Mouse (Mus musculus) kidney, adult 2 months (tissue): Measurements from ENCODE around the gene Trp53tg5. TPM values are rescaled to one million over a fixed set of nuclear protein-coding genes. Genes with fewer than 3 reads are reported as not detected.

ENCODE experiments used
- DNase-seq: peaks from one replicate; pipeline ENCODE4 v3.0.0; 2021
- H3K27ac ChIP-seq: fragments of 200-500 bp; 2 replicates; pipeline ENCODE4 v1.5.1; 2012; ENCODE audit warnings: low read depth, low read length, control low read depth, inconsistent platforms; ENCODE audit not compliant: insufficient read depth
- H3K27me3 ChIP-seq: fragments of 200-500 bp; replicated peaks from 2 replicates; pipeline ENCODE4 v1.6.1; 2012; ENCODE audit warnings: mild to moderate bottlenecking, moderate library complexity, low read length, inconsistent platforms; ENCODE audit not compliant: control insufficient read depth, insufficient read depth
- H3K36me3 ChIP-seq: fragments of 200-500 bp; 2 replicates; pipeline ENCODE4 v1.6.1; 2012; ENCODE audit warnings: mild to moderate bottlenecking, moderate library complexity, low read length, inconsistent platforms; ENCODE audit not compliant: control insufficient read depth, insufficient read depth
- H3K4me1 ChIP-seq: fragments of 200-500 bp; 2 replicates; pipeline ENCODE4 v1.6.1; 2011; ENCODE audit warnings: low read length; ENCODE audit not compliant: control insufficient read depth, insufficient read depth
- H3K4me3 ChIP-seq: fragments of 200-500 bp; 2 replicates; pipeline ENCODE4 v1.5.1; 2011; ENCODE audit warnings: mild to moderate bottlenecking, low read depth, low read length, control low read depth; ENCODE audit not compliant: insufficient read depth
- CTCF ChIP-seq: fragments of 200-500 bp; conservative IDR thresholded peaks from 2 replicates; pipeline ENCODE4 v1.5.1; 2011; ENCODE audit warnings: low read depth, mild to moderate bottlenecking, control low read depth, low read length, moderate library complexity, mixed read lengths; ENCODE audit not compliant: insufficient read depth, insufficient read length
- POLR2A ChIP-seq: fragments of 200-500 bp; IDR thresholded peaks from one replicate; pipeline ENCODE4 v1.6.1; 2011; ENCODE audit warnings: low read depth, low read length, control low read depth
- WGBS: fragments of 180-500 bp; shearing (Covaris S2); methylation state at CpG from one replicate; pipeline ENCODE4 v1.1.7; 2018; 5-methylcytosine and 5-hydroxymethylcytosine counted together
- polyA plus RNA-seq: library from polyadenylated mRNA; depleted of rRNA; stranded (reverse); fragments of >200 nt; gene quantifications from 2 replicates; pipeline ENCODE4 v1.2.3, GENCODE M21; 2012; rRNA removed

The Trp53tg5 gene
- polyA plus RNA-seq, 1 experiment = not detected

DNA sequence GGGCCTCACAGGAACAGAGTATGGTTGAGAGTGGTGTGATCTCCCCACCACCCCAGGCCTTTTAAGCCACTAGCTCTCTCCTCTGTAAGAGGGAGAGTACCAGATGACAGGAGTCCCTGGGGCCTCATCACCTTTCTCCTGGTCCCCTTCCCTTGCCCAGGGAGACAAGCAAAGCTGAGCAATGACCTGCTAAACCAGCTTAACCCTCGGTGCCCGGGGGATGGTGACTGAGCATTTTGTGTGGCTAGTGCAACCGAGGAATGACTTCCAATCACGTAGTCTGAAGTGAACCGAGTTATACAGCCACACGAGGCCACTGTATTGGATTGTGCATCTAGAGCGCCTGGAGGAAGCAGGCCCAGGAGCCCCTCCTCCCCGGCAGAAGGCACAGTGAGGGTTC lies 49.1 kb downstream of the Trp53tg5 start:
- H3K4me1 ChIP-seq = peaks cover 32% of the 10 kb centered on the region
- TF ChIP-seq CTCF (no peak), POLR2A (no peak)
- peaks cover 22% of the 10 kb centered on the region for H3K36me3 ChIP-seq
- H3K27me3 ChIP-seq = no peaks in the 10 kb centered on the region
- 89% methylated on average over 8 of the region's 8 CpGs for WGBS
- no peak for DNase-seq
- no peak overlapping the region for H3K27ac ChIP-seq
- no peak overlapping the region for H3K4me3 ChIP-seq

DNA sequence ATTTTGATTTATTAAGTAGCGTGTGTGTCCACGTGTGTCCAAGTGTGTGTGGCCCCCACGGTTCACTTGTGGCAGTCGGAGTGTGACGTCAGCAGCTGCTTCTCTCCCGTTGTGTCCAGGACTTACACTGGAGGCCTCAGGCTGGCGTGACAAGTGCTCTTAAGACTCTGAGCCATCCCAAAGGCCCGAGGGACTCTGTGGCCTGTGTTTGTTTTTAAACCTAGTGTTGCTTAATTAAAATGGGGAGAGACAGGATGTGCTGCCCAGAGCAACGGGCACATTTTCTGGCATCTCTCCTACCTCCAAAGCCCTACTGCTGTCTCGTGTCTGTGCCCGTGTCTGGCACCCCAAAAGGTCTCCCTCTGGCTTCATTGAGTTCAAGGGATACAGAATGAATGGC lies 50.1 kb downstream of the Trp53tg5 start:
- DNase-seq = peak; percentile 40
- Histone ChIP-seq H3K36me3 (peaks cover 17% of the 10 kb centered on the region), H3K4me3 (no peak overlapping the region), H3K27ac (peak overlapping the region; percentile 46; the same call in 1 of the 2 replicates), H3K27me3 (no peaks in the 10 kb centered on the region), H3K4me1 (peaks cover 30% of the 10 kb centered on the region)
- TF ChIP-seq CTCF (no peak), POLR2A (no peak)
- WGBS = 49% methylated on average over 11 of the region's 11 CpGs

DNA sequence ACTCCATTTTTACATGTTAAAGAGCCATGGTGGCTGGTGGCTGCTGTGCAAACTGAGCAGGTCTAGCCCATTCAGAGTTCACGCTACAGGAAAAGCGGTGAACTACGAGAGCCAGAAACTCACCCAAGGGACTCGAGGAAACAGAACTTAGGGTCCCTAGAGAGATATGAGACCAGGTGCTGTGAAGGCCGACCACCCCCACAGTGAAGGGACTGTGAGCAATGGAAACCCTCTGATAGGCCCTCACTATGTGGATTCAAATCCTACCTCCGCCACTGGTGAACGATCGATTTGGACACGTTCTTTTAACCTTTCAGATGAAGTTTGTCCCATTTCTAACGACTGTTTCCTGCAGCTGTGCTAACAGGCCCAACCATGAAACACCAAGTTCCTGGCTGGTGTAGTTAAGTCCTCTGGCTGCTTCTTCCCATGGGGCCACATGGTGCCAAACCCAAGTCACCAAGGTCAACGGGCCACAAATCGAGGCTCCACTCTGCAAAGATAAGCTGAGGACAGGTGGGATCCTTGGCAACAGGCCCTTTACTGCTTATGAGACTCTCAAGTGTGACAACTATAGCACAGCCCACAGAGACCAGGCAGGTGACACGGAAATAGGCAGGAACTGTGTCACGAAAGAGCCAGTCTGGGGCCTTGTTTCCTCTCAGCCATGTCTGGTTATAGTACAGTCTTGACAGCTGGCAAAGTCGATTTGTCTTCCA lies 50.7 kb downstream of the Trp53tg5 start:
- Histone ChIP-seq H3K4me3 (no peak overlapping the region), H3K27me3 (no peaks in the 10 kb centered on the region), H3K36me3 (peaks cover 16% of the 10 kb centered on the region), H3K27ac (peak overlapping the region; percentile 77), H3K4me1 (peaks cover 30% of the 10 kb centered on the region)
- DNase-seq = peak; percentile 38
- TF ChIP-seq POLR2A (no peak), CTCF (no peak)
- WGBS = 64% methylated on average over 15 of the region's 15 CpGs

DNA sequence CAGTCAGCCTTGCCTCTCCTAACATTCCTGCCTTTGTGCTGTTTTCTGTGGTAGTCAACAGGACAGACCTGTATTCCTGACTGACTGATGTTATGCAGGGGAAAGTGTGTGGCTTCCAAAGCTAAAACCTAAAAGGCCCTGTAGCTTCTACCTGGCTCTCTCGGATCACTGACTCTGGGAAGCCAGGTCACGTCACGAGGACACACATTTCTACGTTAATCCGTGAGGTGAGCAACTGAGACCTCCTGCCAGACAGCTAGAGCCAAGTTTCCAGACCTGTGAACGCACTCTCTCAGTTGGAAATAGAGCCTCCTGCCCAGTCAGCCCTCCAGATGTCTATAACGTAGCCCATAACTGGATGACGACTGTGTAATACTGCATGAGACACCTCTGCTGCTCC lies 51.5 kb downstream of the Trp53tg5 start:
- H3K4me1 ChIP-seq = peaks cover 30% of the 10 kb centered on the region
- no peaks in the 10 kb centered on the region for H3K27me3 ChIP-seq
- H3K27ac ChIP-seq = peak overlapping the region; percentile 77
- TF ChIP-seq CTCF (no peak), POLR2A (no peak)
- H3K36me3 ChIP-seq = peaks cover 12% of the 10 kb centered on the region
- 42% methylated on average over 8 of the region's 8 CpGs for WGBS
- no peak overlapping the region for H3K4me3 ChIP-seq
- peak; percentile 85 for DNase-seq

DNA sequence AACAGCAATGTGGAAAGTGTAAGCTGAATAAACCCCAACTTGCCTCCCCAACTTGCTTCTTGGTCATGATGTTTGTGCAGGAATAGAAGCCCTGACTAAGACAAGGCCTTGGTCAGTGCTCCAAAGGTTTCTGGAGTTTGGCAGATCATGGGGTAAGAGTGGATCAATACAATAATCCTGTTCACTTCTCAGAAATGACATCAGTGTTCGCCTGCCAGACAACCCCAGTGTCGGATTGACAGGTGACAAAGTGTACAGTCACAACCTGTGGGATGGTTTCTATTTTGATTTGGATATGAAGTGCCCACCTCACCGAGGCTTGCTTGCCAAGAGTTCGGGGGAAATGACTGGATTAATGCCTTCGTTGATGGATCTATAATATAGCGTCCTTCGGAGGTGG lies 52.2 kb downstream of the Trp53tg5 start:
- WGBS = 78% methylated on average over 7 of the region's 7 CpGs
- Histone ChIP-seq H3K36me3 (peaks cover 12% of the 10 kb centered on the region), H3K27me3 (no peaks in the 10 kb centered on the region), H3K27ac (0 out of 2 replicates have a peak overlapping the region, but pooled peaks have one; percentile 77), H3K4me3 (no peak overlapping the region), H3K4me1 (peaks cover 28% of the 10 kb centered on the region)
- DNase-seq = no peak
- TF ChIP-seq POLR2A = no peak
- TF ChIP-seq CTCF = no peak

Other genes with a start within 250 kb of the Trp53tg5 start
- not detected in 2 replicates for gene Svs2, start 235.3 kb downstream of the Trp53tg5 start, polyA plus RNA-seq
- not detected in 2 replicates for gene Svs3b, start 217.1 kb downstream of the Trp53tg5 start, polyA plus RNA-seq
- gene Svs4, start 195.3 kb downstream of the Trp53tg5 start, polyA plus RNA-seq = not detected in 2 replicates
- not detected in 2 replicates for gene Svs3a, start 184.5 kb downstream of the Trp53tg5 start, polyA plus RNA-seq
- gene Svs6, start 157.0 kb downstream of the Trp53tg5 start, polyA plus RNA-seq = not detected in 2 replicates
- not detected in 2 replicates for gene Svs5, start 141.0 kb downstream of the Trp53tg5 start, polyA plus RNA-seq
- 3.0 and 4.6 TPM in 2 replicates for gene Slpi, start 84.6 kb downstream of the Trp53tg5 start, polyA plus RNA-seq
- 0.04 TPM in 1 of 2 replicates, not detected in the other for gene Rbpjl, start 70.6 kb downstream of the Trp53tg5 start, polyA plus RNA-seq
- gene Matn4, start 68.6 kb downstream of the Trp53tg5 start, polyA plus RNA-seq = 1.4 and 2.6 TPM in 2 replicates
- gene Sdc4, start 29.8 kb downstream of the Trp53tg5 start, polyA plus RNA-seq = 194 and 212 TPM in 2 replicates
- gene Sys1, start 16.8 kb downstream of the Trp53tg5 start, polyA plus RNA-seq = 94.5 and 122 TPM in 2 replicates
- 22.1 and 23.4 TPM in 2 replicates for gene Gm20458, start 12.8 kb downstream of the Trp53tg5 start, polyA plus RNA-seq
- 36.8 and 43.6 TPM in 2 replicates for gene Dbndd2, start 12.4 kb upstream of the Trp53tg5 start, polyA plus RNA-seq
- 101 and 123 TPM in 2 replicates for gene Pigt, start 23.8 kb upstream of the Trp53tg5 start, polyA plus RNA-seq
- 459 and 460 TPM in 2 replicates for gene Wfdc2, start 88.7 kb upstream of the Trp53tg5 start, polyA plus RNA-seq
- gene Spint3, start 99.7 kb upstream of the Trp53tg5 start, polyA plus RNA-seq = not detected in 2 replicates
- not detected in 2 replicates for gene Wfdc6a, start 111.7 kb upstream of the Trp53tg5 start, polyA plus RNA-seq
- gene Eppin, start 119.9 kb upstream of the Trp53tg5 start, polyA plus RNA-seq = not detected in 2 replicates
- gene Wfdc6b, start 139.8 kb upstream of the Trp53tg5 start, polyA plus RNA-seq = not detected in 2 replicates
- gene Wfdc8, start 139.9 kb upstream of the Trp53tg5 start, polyA plus RNA-seq = not detected in 2 replicates
- gene Wfdc16, start 165.1 kb upstream of the Trp53tg5 start, polyA plus RNA-seq = 9.2 and 10.3 TPM in 2 replicates
- gene Wfdc10, start 182.3 kb upstream of the Trp53tg5 start, polyA plus RNA-seq = not detected in 2 replicates
- gene Wfdc9, start 182.9 kb upstream of the Trp53tg5 start, polyA plus RNA-seq = not detected in 2 replicates
- not detected in 2 replicates for gene Wfdc11, start 200.4 kb upstream of the Trp53tg5 start, polyA plus RNA-seq
- gene Wfdc13, start 211.4 kb upstream of the Trp53tg5 start, polyA plus RNA-seq = not detected in 2 replicates
- not detected in 2 replicates for gene Spint4, start 224.8 kb upstream of the Trp53tg5 start, polyA plus RNA-seq
- gene Spint5, start 241.6 kb upstream of the Trp53tg5 start, polyA plus RNA-seq = not detected in 2 replicates